Mouse (Mus musculus): Measurements from ENCODE around the gene Olfr437.

DNA sequence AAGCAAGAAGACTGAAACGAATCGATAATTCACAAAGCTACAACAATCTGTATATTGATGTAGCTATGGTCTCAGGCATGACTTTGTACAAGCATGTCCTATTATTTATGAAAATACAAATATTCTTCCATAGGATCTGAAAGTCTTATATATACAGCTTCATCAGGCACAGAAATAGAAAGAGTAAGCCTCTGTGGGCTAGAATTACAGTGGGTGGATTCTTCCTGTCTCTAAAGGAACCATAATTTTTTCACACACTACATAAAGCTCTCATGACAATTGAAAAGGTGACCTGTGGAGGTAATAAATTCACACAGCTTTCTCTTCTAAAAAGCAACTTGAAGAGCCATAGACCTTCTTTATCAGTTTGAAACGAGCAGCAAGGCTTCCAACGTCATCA is 8.8 kb downstream of the Olfr437 start, which contains the start of gene Olfr13:
- TF ChIP-seq MYOG (IDR thresholded peaks at IDR 0.05; ENCODE audit: control insufficient read depth in 1 of 3, insufficient read depth in 1 of 3, insufficient read length in 2 of 3, low read depth in 2 of 3) (no peak), MYOD1 (IDR thresholded peaks at IDR 0.05; ENCODE audit: control insufficient read depth in 1 of 3, insufficient read length in 2 of 3, low read depth in 2 of 3) (no peak), USF1 (IDR thresholded peaks at IDR 0.05; ENCODE audit: low read depth) (no peak), POLR2AphosphoS2 (IDR thresholded peaks at IDR 0.05; ENCODE audit: insufficient read length, low read depth) (no peak), MAX (IDR thresholded peaks at IDR 0.05; ENCODE audit: low read depth) (no peak)
